Mouse (Mus musculus) hindbrain, embryonic 11.5 days (tissue): ENCODE measurements around the gene Cntfr. TPM values are rescaled to one million over a fixed set of nuclear protein-coding genes. Genes with fewer than 3 reads are reported as not detected.

ENCODE experiments used
- ATAC-seq: fragments of 200-750 bp; cut with Nextera tagmentation; 2 replicates; pipeline ENCODE4 v1.8.0; 2017; ENCODE audit warnings: mild to moderate bottlenecking, moderate TSS enrichment, moderate library complexity; ENCODE audit not compliant: low FRiP score
- DNase-seq: peaks from one replicate; pipeline ENCODE4 v3.0.0-alpha.2; 2015; ENCODE audit warnings: low spot score
- H3K27ac ChIP-seq: fragments of 300-500 bp; sonication (generic); 2 replicates; pipeline ENCODE4 v1.5.1; 2014; ENCODE audit warnings: mild to moderate bottlenecking, low read depth, low read length
- H3K27me3 ChIP-seq: fragments of 300-500 bp; sonication (generic); 2 replicates; pipeline ENCODE4 v1.6.1; 2014; ENCODE audit warnings: mild to moderate bottlenecking, low read length, moderate library complexity, mixed read lengths; ENCODE audit not compliant: control insufficient read depth, insufficient read depth
- H3K36me3 ChIP-seq: fragments of 300-500 bp; sonication (generic); 2 replicates; pipeline ENCODE4 v1.6.1; 2014; ENCODE audit warnings: mild to moderate bottlenecking, low read length, moderate library complexity, mixed read lengths; ENCODE audit not compliant: control insufficient read depth, insufficient read depth
- H3K4me1 ChIP-seq: fragments of 300-500 bp; sonication (generic); replicated peaks from 2 replicates; pipeline ENCODE4 v1.6.1; 2014; ENCODE audit warnings: low read length, mixed read lengths; ENCODE audit not compliant: control insufficient read depth, insufficient read depth
- H3K4me2 ChIP-seq: fragments of 300-500 bp; sonication (generic); replicated peaks from 2 replicates; pipeline ENCODE4 v1.6.1; 2014; ENCODE audit warnings: mild to moderate bottlenecking, low read depth, low read length
- H3K4me3 ChIP-seq: fragments of 300-500 bp; sonication (generic); 2 replicates; pipeline ENCODE4 v1.5.1; 2014; ENCODE audit warnings: low read depth, low read length
- H3K9ac ChIP-seq: fragments of 300-500 bp; sonication (generic); 2 replicates; pipeline ENCODE4 v1.6.1; 2014; ENCODE audit warnings: low read depth, low read length
- H3K9me3 ChIP-seq: fragments of 300-500 bp; sonication (generic); 2 replicates; pipeline ENCODE4 v1.6.1; 2016; ENCODE audit warnings: low read length; ENCODE audit not compliant: control insufficient read depth
- WGBS: fragments of 180-500 bp; shearing (Covaris S2); extraction: QIAGEN DNeasy Blood & Tissue Kit; methylation state at CpG from one replicate; pipeline ENCODE4 v1.1.7; 2014; 5-methylcytosine and 5-hydroxymethylcytosine counted together
- polyA plus RNA-seq: library from polyadenylated mRNA; unstranded; fragments of >200 nt; fragmentation: Nextera tagmentation; extraction: Ambion mirVana; gene quantifications from 2 replicates; pipeline ENCODE4 v1.2.1, GENCODE M21; 2014

The Cntfr gene
- polyA plus RNA-seq, 1 experiment from 2014 or later: 29.5 TPM

DNA sequence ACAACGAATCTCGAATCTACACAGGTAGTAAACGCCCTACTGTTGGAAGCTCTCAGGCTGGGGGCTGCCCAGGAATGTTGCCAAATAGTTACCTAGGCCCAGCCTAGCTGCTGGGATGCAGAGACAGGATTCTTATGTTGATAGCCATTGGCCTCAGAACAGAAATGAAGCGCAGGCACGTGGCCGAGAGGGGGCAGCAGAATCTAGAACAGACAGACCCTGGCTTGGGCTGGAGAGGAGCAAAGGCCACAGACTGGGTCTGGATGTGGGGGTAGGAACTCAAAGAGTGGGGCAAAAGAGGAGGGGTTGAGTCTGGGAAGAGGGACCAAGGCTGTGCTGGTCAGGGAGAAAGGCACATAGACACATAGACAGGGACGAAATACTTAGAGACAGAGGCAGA, 42.7 kb downstream of the Cntfr start:
- peaks cover 8% of the 10 kb centered on the region; the same call in 1 of the 2 replicates for H3K36me3 ChIP-seq
- WGBS: 12% methylated on average over 7 of the region's 7 CpGs
- DNase-seq: peak; percentile 79
- ATAC-seq: no peak
- H3K4me1 ChIP-seq: peaks cover 10% of the 10 kb centered on the region
- no peak overlapping the region for H3K27ac ChIP-seq
- no peak overlapping the region for H3K4me3 ChIP-seq
- no peaks in the 10 kb centered on the region for H3K27me3 ChIP-seq
- H3K9ac ChIP-seq: no peak overlapping the region
- no peak overlapping the region for H3K4me2 ChIP-seq
- H3K9me3 ChIP-seq: no peaks in the 10 kb centered on the region

DNA sequence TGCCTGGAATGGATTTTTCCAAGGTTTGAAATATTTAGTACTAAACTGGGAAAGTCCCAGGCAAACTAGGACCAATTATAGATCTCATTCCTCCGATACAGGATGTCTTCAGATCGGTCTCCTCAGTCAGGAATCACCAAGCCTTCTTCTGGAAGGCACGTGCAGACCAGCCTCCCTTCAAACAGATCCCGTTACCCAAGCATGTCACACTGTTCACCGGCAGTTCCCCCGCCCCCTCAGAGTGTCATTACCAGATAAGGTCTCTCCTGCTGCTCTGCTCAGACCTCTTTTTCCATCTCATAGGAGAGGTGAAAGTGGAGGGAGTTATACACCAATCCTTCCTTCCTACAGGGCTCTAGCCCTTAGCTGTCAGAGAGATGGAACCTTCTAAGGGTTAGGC, 43.2 kb downstream of the Cntfr start:
- Histone ChIP-seq H3K4me3 (no peak overlapping the region), H3K36me3 (peaks cover 8% of the 10 kb centered on the region; the same call in 1 of the 2 replicates), H3K27ac (no peak overlapping the region), H3K27me3 (no peaks in the 10 kb centered on the region), H3K9me3 (no peaks in the 10 kb centered on the region), H3K9ac (no peak overlapping the region), H3K4me2 (no peak overlapping the region), H3K4me1 (peaks cover 5% of the 10 kb centered on the region)
- WGBS: 64% methylated on average over 6 of the region's 6 CpGs
- no peak for DNase-seq
- no peak for ATAC-seq

DNA sequence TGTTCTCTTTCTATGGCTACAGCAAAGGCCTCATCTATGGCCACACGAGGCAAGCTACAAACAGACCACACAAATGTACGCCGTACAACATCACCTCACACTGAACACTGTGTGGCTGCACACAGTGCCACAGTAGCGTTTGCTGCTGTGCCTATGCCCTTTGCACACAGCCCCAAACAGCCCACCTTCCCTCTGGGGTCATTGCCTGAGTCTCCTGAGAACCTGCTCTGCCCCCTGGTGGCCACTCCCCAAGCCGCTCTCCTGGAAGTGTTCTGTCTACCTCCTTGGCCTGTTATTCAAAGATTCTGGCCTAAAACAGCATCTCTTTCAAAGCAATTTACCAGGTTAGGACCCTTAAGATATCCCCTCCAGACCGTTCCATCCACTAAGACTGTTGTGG, 43.6 kb downstream of the Cntfr start:
- no peak overlapping the region for H3K4me2 ChIP-seq
- peak; percentile 56 for ATAC-seq
- WGBS: 41% methylated on average over 6 of the region's 6 CpGs
- H3K4me1 ChIP-seq: peaks cover 6% of the 10 kb centered on the region; the same call in 1 of the 2 replicates
- no peaks in the 10 kb centered on the region for H3K27me3 ChIP-seq
- no peak overlapping the region for H3K27ac ChIP-seq
- peak; percentile 92 for DNase-seq
- 0 out of 2 replicates have a peak overlapping the region, but pooled peaks have one; percentile 7 for H3K9ac ChIP-seq
- peaks cover 8% of the 10 kb centered on the region; the same call in 1 of the 2 replicates for H3K36me3 ChIP-seq
- H3K4me3 ChIP-seq: no peak overlapping the region
- H3K9me3 ChIP-seq: no peaks in the 10 kb centered on the region

DNA sequence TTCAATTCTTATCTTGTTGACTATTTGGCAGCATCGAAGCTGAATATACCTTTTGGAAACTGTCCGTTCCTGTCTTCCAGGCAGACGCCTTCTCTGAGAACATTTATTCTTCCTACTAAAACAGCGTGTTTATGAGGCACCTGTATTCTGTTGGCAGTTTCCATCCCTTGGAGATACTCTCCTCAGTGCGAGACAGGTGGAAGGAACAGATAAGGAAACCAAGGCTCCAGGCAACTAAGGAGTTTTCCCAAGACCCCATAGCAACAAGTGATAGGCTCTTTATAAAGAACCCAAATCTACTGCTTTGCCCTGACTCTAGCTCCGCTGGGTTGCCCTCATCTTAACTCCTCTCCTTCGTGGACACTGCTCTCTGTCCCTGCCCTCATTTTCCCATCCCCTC, 48.3 kb downstream of the Cntfr start:
- Histone ChIP-seq H3K4me3 (no peak overlapping the region), H3K27me3 (no peaks in the 10 kb centered on the region), H3K4me1 (peaks cover 4% of the 10 kb centered on the region; the same call in 1 of the 2 replicates), H3K9ac (no peak overlapping the region), H3K9me3 (no peaks in the 10 kb centered on the region), H3K27ac (no peak overlapping the region; the same call in 1 of the 2 replicates), H3K36me3 (no peaks in the 10 kb centered on the region), H3K4me2 (no peak overlapping the region)
- ATAC-seq: no peak
- 62% methylated on average over 7 of the region's 7 CpGs for WGBS
- no peak for DNase-seq

DNA sequence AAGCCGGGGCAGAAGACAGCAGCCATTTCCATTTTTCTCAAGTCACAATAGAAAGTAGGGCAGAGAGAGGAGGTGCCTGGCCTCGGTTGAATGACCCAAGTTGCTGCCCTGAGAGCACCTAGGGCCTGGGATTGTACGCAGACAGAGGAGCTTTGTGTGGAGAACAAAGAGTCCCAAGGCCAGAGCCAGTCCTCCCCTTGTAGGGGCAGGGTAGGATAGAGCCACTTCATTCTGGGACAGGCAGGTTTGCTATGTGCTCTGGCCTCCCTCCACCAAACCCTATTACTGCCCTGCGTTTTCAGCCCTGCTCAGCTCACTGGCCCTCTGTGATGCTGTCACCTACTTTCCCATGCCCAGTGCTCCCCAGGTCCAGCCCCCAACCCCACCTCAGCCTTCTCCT, 48.7 kb downstream of the Cntfr start:
- peaks cover 4% of the 10 kb centered on the region; the same call in 1 of the 2 replicates for H3K4me1 ChIP-seq
- 26% methylated on average over 4 of the region's 4 CpGs for WGBS
- DNase-seq: no peak
- H3K4me3 ChIP-seq: no peak overlapping the region
- H3K9ac ChIP-seq: 0 out of 2 replicates have a peak overlapping the region, but pooled peaks have one; percentile 11
- ATAC-seq: peak; percentile 47
- H3K27me3 ChIP-seq: no peaks in the 10 kb centered on the region
- no peak overlapping the region for H3K4me2 ChIP-seq
- no peaks in the 10 kb centered on the region for H3K9me3 ChIP-seq
- H3K36me3 ChIP-seq: no peaks in the 10 kb centered on the region
- peak overlapping the region; percentile 47; the same call in 1 of the 2 replicates for H3K27ac ChIP-seq

DNA sequence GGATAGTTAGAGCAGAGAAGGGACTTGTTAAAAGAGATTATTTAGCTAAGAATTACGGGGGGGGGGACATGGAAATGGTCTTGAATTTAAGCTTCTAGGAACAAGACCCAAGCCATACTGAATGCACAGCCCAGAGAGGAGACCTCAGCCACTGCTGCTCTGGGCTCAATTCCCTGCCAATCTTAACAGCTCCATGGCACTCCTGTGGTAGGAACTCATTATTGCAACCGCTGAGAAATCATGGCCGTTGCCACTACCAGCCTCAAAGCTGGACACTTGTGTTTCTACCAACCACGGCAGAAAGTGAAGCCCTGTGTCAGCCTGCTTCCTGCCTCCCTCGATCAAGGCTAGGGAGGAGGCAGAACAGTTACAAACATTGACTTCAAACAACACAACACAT, 51.4 kb downstream of the Cntfr start:
- ATAC-seq (no peak), DNase-seq (no peak)
- Histone ChIP-seq H3K36me3 (no peaks in the 10 kb centered on the region), H3K4me3 (no peak overlapping the region), H3K27me3 (no peaks in the 10 kb centered on the region), H3K9me3 (no peaks in the 10 kb centered on the region), H3K9ac (no peak overlapping the region), H3K4me2 (no peak overlapping the region), H3K4me1 (peaks cover 4% of the 10 kb centered on the region; the same call in 1 of the 2 replicates), H3K27ac (no peak overlapping the region)
- 41% methylated on average over 5 of the region's 5 CpGs for WGBS

DNA sequence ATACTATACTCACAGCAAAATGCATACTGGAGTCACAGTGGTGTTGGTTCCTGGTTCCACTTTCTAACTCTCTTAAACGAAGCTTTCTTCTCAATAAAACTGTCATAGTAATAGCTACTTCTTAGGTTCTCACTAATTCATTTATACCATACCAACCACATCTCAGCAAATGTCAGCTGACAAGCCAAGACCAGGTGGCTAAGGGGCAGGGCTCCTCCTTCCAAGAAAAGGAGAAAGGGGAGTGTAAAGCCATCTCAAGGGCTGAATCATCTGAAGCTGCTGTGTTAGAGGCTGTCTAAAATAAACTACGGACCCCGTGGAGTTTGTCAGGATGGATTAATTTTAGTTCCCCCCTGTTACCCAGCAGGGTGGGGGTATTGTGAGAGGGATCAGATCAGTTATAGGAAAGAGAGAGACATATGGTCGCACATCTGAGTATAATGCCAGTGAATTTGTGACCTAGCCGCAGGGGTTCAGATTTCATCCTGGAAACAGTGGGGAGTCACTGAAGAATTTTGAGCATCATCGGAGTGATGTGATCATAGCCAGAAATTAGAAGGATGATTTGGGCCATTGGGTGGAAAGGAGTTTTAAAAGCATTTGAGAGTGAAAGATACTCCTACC, 55.6 kb downstream of the Cntfr start:
- Histone ChIP-seq H3K4me2 (no peak overlapping the region), H3K9ac (no peak overlapping the region), H3K4me1 (peaks cover 2% of the 10 kb centered on the region; the same call in 1 of the 2 replicates), H3K27ac (no peak overlapping the region), H3K9me3 (no peaks in the 10 kb centered on the region), H3K36me3 (no peaks in the 10 kb centered on the region), H3K4me3 (no peak overlapping the region), H3K27me3 (no peaks in the 10 kb centered on the region)
- ATAC-seq: no peak
- WGBS: 69% methylated on average over 6 of the region's 6 CpGs
- no peak for DNase-seq

DNA sequence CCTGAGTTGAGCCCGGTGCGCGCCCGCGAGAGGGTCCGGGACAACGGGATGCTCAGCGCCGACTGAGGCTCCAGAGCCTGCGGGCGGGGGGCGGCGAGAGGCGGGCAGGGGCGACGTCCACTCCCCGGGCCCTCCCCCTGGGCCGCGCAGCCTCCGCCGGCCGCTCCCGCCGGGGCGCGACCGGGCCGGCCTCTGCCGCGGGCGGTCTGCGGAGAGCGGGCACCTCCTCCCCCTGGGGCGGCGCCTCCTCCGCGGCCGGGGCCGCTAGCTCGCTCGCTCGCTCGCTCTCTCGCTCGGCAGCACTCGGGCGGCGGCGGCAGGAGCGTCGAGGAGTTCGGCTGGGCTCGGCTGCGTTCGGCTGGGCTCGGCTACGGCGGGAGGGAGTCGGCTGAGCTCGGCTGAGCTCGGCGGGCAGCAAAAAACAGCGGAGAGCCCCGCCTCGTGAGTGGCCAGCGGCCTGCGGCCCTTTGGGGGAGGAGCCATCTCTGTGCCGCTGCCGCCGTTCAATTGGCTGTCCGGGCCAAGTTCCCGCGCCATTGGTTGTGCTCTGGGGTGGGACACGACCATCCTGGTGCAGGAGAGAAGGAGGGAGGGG, 56.9 kb downstream of the Cntfr start, which contains the start of gene Enho:
Gene Enho, minus strand, starts transcription at position 412 of the 595 bp plus-strand sequence.
- Histone ChIP-seq H3K36me3 (no peaks in the 10 kb centered on the region), H3K9ac (peak within 1 kb of the TSS; percentile 92), H3K27me3 (no peaks in the 10 kb centered on the region), H3K9me3 (no peaks in the 10 kb centered on the region), H3K4me2 (peak within 1 kb of the TSS; percentile 74), H3K27ac (peak within 1 kb of the TSS; percentile 86), H3K4me3 (peak within 1 kb of the TSS; percentile 62), H3K4me1 (peaks cover 2% of the 10 kb centered on the region)
- WGBS: under 1% methylated on average over 62 of the region's 74 CpGs
- DNase-seq (peak; percentile 95), ATAC-seq (peak; percentile 94)
